Mouse (Mus musculus): ENCODE results near the gene Hoxa13.

Hoxa13 gene

DNA sequence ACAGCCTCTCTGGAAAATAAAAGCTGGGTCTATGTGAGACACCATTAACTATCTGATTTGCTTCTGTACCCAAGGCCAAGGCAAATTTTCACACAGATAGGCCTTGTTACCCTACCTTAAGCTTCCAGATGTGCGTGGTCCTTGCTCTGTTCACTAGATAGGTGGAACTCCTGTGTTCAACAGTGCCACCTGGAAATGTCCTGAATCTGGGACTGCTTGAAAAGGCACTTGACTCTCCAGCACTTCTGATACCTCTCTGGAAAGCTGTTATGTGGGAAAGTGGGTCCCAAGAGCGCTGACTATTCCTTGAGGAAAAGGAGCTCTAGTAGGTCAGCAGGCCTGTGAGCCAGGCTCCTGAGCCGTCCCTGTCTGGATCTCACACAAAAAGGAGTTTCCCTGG lies 23.9 kb downstream of the Hoxa13 start:
- DNase-seq (ENCODE audit: low read depth, low spot score), result no peak

- no peak for DNase-seq (ENCODE audit: low read depth, low spot score)
Measured at GRCm38 (mm10) chr6:52235866-52236265, 24.8 kb downstream of the Hoxa13 start.

GRCm38 (mm10) chr6:52235267-52235666 lies 25.4 kb downstream of the Hoxa13 start:
- DNase-seq (ENCODE audit: low read depth, low spot score), result no peak

- no peak for DNase-seq (ENCODE audit: low read depth, low spot score)
Measured at GRCm38 (mm10) chr6:52234428-52235140, 26.1 kb downstream of the Hoxa13 start.

DNA sequence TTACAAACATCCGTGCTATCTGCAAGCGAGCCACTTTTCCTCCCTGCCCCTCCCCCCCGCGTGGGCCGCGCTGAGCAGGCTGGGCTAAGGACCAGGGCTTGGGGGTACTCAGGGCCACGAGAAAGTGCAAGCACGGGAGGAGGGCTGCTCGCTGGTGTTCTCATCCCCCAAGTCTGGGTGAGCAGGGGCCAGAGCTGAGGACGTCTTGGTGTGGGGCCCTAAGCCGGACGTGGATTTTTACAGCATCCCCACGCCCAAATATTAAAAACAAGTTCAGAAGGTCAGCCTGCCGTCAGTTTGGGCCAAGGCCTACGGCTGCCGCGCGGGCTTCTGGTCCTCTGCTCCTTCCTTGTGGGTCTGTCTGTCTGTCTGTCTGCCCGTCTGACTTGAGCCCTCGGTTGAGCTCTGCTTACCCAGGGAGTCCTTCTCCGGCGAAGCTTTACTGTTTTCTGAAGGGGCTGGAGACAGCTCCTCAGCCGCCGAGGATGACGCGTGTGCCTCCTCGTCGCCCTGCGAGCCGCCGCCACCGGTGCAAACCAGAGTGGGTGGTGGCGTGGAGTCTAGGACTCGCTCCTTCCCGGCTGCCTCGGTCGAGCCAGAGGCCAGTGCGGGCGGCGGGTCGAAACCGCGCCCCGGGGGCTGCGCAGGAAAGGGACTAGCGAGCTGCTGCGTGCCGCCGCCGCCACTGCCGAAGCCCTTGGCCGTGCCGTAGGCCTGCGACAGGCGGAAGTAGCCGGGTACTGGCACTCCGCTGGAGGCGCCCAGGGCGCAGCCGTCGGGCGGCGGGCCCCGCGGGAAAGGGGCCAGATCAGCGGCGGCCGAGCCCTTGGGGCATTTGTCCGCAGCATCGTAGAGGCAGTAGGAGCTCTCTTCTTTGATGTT lies 26.9 kb downstream of the Hoxa13 start:
- no peak for DNase-seq (ENCODE audit: low read depth, low spot score)

- no peak for DNase-seq (ENCODE audit: low read depth, low spot score)
Measured at GRCm38 (mm10) chr6:52232984-52233545, 27.6 kb downstream of the Hoxa13 start.

DNA sequence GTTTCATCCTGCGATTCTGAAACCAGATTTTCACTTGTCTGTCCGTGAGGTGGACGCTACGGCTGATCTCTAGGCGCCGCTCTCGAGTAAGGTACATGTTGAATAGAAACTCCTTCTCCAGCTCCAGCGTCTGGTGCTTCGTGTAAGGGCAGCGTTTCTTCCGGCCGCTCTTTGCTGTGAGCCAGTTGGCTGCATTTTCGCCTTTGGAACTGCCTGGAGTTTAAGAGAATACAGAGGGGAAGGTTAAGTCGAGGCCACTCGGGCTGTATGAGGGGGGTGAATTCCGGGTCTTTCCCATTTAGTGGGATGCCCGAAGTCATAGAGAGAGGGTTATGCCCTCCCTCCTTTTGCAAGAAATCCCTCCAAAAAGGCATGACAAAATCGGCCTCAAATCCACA lies 28.1 kb downstream of the Hoxa13 start:
- DNase-seq (ENCODE audit: low read depth, low spot score), result no peak

- DNase-seq (ENCODE audit: low read depth, low spot score), result no peak
Measured at GRCm38 (mm10) chr6:52231885-52232567, 28.7 kb downstream of the Hoxa13 start.

GRCm38 (mm10) chr6:52230516-52231165 lies 30.0 kb downstream of the Hoxa13 start, which contains the start of gene Hoxa9:
Gene Hoxa9 (minus strand): TSS chr6:52231089.
- peak; percentile 80 for DNase-seq (ENCODE audit: low read depth, low spot score)

DNA sequence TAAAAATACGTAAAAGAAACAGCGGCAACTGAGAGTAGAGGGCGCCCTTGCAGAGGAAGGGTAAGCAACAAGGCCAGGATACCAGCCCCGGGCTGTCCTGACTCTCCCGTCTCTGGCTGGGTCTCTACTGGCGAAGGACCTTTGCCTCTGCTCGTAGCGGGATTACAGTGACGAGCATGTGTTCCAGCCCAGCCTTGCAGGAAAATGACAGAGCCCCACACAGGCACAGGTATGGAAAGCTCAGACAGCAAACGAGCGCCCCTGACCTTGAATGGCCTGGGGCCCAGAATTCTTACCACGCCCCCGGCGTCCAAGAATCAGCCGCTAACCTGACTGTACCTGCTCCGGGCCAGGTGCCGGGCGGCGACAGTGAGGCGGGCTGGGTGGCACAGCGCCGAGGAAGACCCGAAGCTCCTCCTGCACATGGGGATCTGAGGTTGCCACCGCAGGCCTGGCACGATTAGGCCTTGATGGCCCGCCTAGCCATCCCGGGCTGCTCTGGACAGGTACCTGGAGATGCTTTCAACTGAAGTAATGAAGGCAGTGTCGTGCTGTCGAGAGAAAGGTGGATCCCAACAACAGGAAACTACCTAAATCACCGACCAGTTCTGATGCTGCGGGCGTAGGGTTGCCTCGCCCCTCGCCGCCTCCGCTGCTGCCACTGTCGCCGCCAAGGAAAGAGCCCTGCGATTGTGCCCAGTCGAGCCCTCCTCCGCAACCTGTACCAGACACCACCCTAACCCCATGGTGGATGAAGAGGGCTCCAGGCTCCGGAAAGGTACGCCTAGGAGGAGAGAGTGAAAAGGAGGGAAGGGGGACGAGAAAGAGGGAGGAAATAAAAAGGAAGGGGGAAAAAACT lies 30.9 kb downstream of the Hoxa13 start:
- no peak for DNase-seq (ENCODE audit: low read depth, low spot score)

DNA sequence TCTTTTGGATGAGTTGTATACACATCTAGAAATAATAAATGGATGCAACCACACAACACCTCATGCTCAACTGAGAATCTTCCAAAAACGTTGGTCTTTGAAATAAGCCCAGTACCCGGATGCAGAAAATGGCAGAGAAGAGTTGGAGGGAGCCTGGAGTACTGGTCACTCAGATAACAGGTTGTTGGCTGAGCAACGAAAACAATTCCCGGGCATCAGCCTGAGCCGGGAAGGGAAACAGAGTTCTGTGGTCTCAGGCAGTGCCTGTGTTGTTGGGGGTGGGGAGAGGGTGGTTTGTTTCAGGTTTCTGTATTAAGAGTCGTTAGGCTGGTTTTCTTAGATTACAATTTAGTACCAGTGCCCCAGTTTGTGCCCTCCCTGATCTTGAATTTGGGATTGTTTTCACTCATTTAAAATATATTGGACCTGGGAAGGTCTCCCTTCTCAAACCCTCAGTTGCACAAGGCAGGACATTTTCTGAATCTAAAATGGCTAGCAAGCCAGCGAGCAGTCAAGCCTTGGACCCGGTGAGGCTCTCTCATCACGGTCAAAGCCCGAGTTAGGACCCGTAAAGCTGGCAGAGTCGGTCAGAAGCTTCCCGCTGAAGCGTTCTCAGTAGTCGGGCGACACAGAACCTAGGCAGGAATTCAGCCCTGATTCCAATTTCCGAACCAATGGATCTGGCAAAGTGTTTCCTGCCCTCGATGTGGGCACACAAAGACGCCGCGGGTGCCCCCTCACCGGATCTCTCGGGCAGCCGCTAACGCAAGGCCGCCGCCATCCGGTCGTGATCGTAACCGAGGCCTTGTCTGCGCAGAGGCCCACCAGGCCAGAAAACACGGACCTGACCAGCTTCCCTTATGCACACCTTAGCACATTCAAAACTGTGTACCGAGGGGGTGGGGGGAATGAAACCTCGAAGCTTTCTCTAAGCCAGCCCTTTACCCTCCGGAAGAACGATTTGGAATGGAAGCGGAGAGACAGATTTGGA lies 31.9 kb downstream of the Hoxa13 start:
- no peak for DNase-seq (ENCODE audit: low read depth, low spot score)

- no peak for DNase-seq (ENCODE audit: low read depth, low spot score)
Measured at GRCm38 (mm10) chr6:52227470-52228222, 33.0 kb downstream of the Hoxa13 start.

- no peak for DNase-seq (ENCODE audit: low read depth, low spot score)
Measured at GRCm38 (mm10) chr6:52226569-52227257, 34.0 kb downstream of the Hoxa13 start.

DNA sequence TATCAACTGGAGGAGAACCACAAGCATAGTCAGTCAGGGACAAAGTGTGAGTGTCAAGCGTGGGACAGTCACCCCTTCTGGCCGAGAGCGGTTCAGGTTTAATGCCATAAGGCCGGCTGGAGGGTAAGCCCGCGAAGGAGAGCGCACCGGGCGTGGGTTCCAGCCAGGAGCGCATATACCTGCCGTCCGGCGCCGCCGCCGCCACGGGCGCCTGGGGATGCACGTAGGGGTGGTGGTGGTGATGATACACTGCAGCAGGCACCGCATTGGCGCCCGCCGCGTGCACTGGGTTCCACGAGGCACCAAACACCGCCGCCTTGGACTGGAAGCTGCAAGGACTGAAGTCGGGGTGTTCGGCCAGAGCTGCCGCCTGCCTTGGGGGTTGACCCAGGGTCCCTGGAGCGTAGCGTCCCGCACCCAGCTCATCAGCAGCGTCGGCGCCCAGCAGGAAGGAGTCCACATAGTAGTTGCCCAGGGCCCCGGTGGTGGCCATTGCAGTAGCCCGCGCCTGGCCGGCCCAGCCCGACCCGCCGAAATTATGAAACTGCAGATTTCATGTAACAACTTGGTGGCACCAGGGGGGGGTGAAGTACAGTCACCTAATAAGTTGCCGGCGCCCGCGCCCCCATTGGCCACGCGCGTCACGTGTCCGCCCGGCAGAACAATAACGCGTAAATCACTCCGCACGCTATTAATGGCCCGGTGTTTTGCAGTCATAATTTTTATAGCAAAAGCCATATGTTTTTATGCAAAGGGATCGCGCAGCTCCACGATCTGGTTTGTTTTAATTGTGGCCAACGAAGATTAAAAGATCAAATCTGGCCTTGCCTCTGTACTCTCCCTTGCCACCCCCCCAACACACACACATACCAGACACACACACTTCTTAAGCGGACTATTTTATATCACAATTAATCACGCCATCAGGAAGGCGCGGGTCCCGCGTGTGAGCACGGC lies 34.8 kb downstream of the Hoxa13 start:
- peak; percentile 90 for DNase-seq (ENCODE audit: low read depth, low spot score)

GRCm38 (mm10) chr6:52224895-52225611 lies 35.6 kb downstream of the Hoxa13 start:
- no peak for DNase-seq (ENCODE audit: low read depth, low spot score)
